ENCODE assay signal across 32 mouse cellular contexts in genomic region chr17:3162905-3163304, GRCm38 (mm10). TPM values are rescaled to one million over a fixed set of nuclear protein-coding genes. Genes with fewer than 3 reads are reported as not detected.
A peak's percentile ranks its signal among the peaks of the same experiment; 100 is the strongest.
DNase-seq lines count a peak whose midpoint lies in the region; ATAC-seq lines count a peak whose summit lies in the region.
"Had no signal": no experiment of that assay in that cellular context is flagged by ENCODE, and none has a peak within 500 bp of the region (broad histone marks: within the 10 kb centered on the region; RNA-seq: fewer than 3 reads in every experiment).

No protein-coding gene starts in this region.

- H3K4me1 ChIP-seq in embryonic facial prominence, embryonic 14.5 days (ENCODE audit: control insufficient read depth, insufficient read depth, low read length) = no peaks in the 10 kb centered on the region
- H3K4me1 ChIP-seq in embryonic facial prominence, embryonic 10.5 days = no peaks in the 10 kb centered on the region
- H3K4me1 ChIP-seq in lung, embryonic 16.5 days (replicated peaks; ENCODE audit: control insufficient read depth, insufficient read depth, low read length) = no peaks in the 10 kb centered on the region
- H3K4me1 ChIP-seq: embryonic facial prominence, embryonic 12.5 days; heart, embryonic 10.5 days; hindbrain, embryonic 12.5 days; intestine, embryonic 15.5 days; limb, embryonic 10.5 days; limb, embryonic 15.5 days; neural tube, embryonic 12.5 days; stomach, embryonic 15.5 days had no signal

- peak; percentile 71; the same call in 1 of the 2 replicates for ATAC-seq in embryonic facial prominence, embryonic 14.5 days (ENCODE audit: low read depth)
- ATAC-seq in lung, embryonic 16.5 days (ENCODE audit: low read depth) = 0 out of 2 replicates have a peak, but pooled peaks have one; percentile 26
- ATAC-seq: forebrain, embryonic 16.5 days; hindbrain, postnatal 0 days; intestine, embryonic 15.5 days had no signal

- peak; percentile 16 for DNase-seq in embryonic facial prominence, embryonic 14.5 days (ENCODE audit: low spot score)
- no peak for DNase-seq in embryonic facial prominence, embryonic 10.5 days (ENCODE audit: low spot score)
- DNase-seq in lung, postnatal 14 days = no peak
- DNase-seq in fat pad, adult 2 months (ENCODE audit: extremely low read depth, low read depth, low spot score) = peak; percentile 94
- peak; percentile 31 for DNase-seq in lung, postnatal 25 days (ENCODE audit: low spot score)
- no peak for DNase-seq in kidney, postnatal 14 days
- no peak for DNase-seq in frontal cortex, postnatal 10 days (ENCODE audit: low spot score in 2 of 2)
- DNase-seq: adrenal gland, postnatal 10 days; cerebellum, adult 8-10 months; cerebellum, postnatal 25 days; heart, postnatal 36 days; kidney, adult 2 months; layer of hippocampus, postnatal 36 days; liver, embryonic 13.5 days; lung, embryonic 14.5 days; right cerebral cortex, postnatal 14 days; thymus, postnatal 36 days had no signal

- no peaks in the 10 kb centered on the region for H3K9me3 ChIP-seq in embryonic facial prominence, embryonic 14.5 days (ENCODE audit: control insufficient read depth, low read length)
- no peaks in the 10 kb centered on the region for H3K9me3 ChIP-seq in embryonic facial prominence, embryonic 10.5 days
- no peaks in the 10 kb centered on the region for H3K9me3 ChIP-seq in lung, embryonic 16.5 days (ENCODE audit: control insufficient read depth, low read length)
- H3K9me3 ChIP-seq: embryonic facial prominence, embryonic 12.5 days; heart, embryonic 10.5 days; hindbrain, embryonic 12.5 days; intestine, embryonic 15.5 days; limb, embryonic 10.5 days; limb, embryonic 15.5 days; liver, embryonic 13.5 days; neural tube, embryonic 12.5 days; stomach, embryonic 15.5 days had no signal

- no peak overlapping the region for H3K4me2 ChIP-seq in embryonic facial prominence, embryonic 14.5 days (ENCODE audit: low read depth, low read length)
- H3K4me2 ChIP-seq in lung, embryonic 16.5 days (ENCODE audit: low read depth, low read length) = no peak overlapping the region
- H3K4me2 ChIP-seq: embryonic facial prominence, embryonic 12.5 days; hindbrain, embryonic 12.5 days; intestine, embryonic 15.5 days; limb, embryonic 15.5 days; liver, embryonic 13.5 days; lung, embryonic 14.5 days; midbrain, embryonic 11.5 days; neural tube, embryonic 12.5 days; stomach, embryonic 15.5 days had no signal

- no peak overlapping the region for H3K4me3 ChIP-seq in embryonic facial prominence, embryonic 14.5 days (ENCODE audit: low read depth, low read length)
- H3K4me3 ChIP-seq in embryonic facial prominence, embryonic 10.5 days = no peak overlapping the region
- H3K4me3 ChIP-seq in lung, embryonic 16.5 days (ENCODE audit: low read length) = no peak overlapping the region
- H3K4me3 ChIP-seq: embryonic facial prominence, embryonic 12.5 days; heart, embryonic 10.5 days; hindbrain, embryonic 12.5 days; intestine, embryonic 15.5 days; limb, embryonic 10.5 days; limb, embryonic 15.5 days; liver, embryonic 13.5 days; myocyte; neural tube, embryonic 12.5 days; stomach, embryonic 15.5 days had no signal

- no peaks in the 10 kb centered on the region for H3K27me3 ChIP-seq in embryonic facial prominence, embryonic 14.5 days (replicated peaks; ENCODE audit: control insufficient read depth, insufficient read depth, low read length)
- H3K27me3 ChIP-seq in embryonic facial prominence, embryonic 10.5 days (replicated peaks; ENCODE audit: low read depth, poor library complexity, severe bottlenecking) = no peaks in the 10 kb centered on the region
- no peaks in the 10 kb centered on the region for H3K27me3 ChIP-seq in lung, embryonic 16.5 days (ENCODE audit: control insufficient read depth, insufficient read depth, low read depth, low read length)
- H3K27me3 ChIP-seq: CH12.LX; embryonic facial prominence, embryonic 12.5 days; hindbrain, embryonic 12.5 days; intestine, embryonic 15.5 days; limb, embryonic 15.5 days; liver, embryonic 13.5 days; neural tube, embryonic 12.5 days; stomach, embryonic 15.5 days had no signal

- H3K36me3 ChIP-seq in embryonic facial prominence, embryonic 14.5 days (ENCODE audit: control insufficient read depth, insufficient read depth, low read length) = peaks cover 52% of the 10 kb centered on the region
- peaks cover 84% of the 10 kb centered on the region for H3K36me3 ChIP-seq in embryonic facial prominence, embryonic 10.5 days (replicated peaks)
- peaks cover 8% of the 10 kb centered on the region for H3K36me3 ChIP-seq in lung, embryonic 16.5 days (ENCODE audit: control insufficient read depth, insufficient read depth, low read length)

- no peak overlapping the region for H3K27ac ChIP-seq in embryonic facial prominence, embryonic 14.5 days (replicated peaks; ENCODE audit: low read depth, low read length)
- no peak overlapping the region for H3K27ac ChIP-seq in embryonic facial prominence, embryonic 10.5 days (replicated peaks)
- H3K27ac ChIP-seq in lung, embryonic 16.5 days (ENCODE audit: low read length) = no peak overlapping the region
- H3K27ac ChIP-seq: embryonic facial prominence, embryonic 12.5 days; heart, embryonic 10.5 days; hindbrain, embryonic 12.5 days; hindbrain, postnatal 0 days; intestine, embryonic 15.5 days; kidney, postnatal 0 days; limb, embryonic 10.5 days; limb, embryonic 15.5 days; liver, embryonic 13.5 days; neural tube, embryonic 12.5 days; stomach, embryonic 15.5 days had no signal

- 80% methylated on average over 4 of the region's 4 CpGs for WGBS in embryonic facial prominence, embryonic 14.5 days
- WGBS in embryonic facial prominence, embryonic 10.5 days = 83% methylated on average over 4 of the region's 4 CpGs
- 78% methylated on average over 4 of the region's 4 CpGs for WGBS in lung, embryonic 16.5 days

- no peak overlapping the region for H3K9ac ChIP-seq in embryonic facial prominence, embryonic 14.5 days (ENCODE audit: low read depth, low read length)
- no peak overlapping the region for H3K9ac ChIP-seq in lung, embryonic 16.5 days (ENCODE audit: low read length)
- H3K9ac ChIP-seq: embryonic facial prominence, embryonic 12.5 days; hindbrain, embryonic 12.5 days; intestine, embryonic 15.5 days; limb, embryonic 15.5 days; liver, embryonic 13.5 days; lung, embryonic 14.5 days; neural tube, embryonic 12.5 days; stomach, embryonic 15.5 days had no signal

RNA-seq across cellular contexts. Expression of gene Scaf8, which starts 48.1 kb away (rescaled TPM):
- 21.5 and 23.4 TPM in 2 replicates for polyA plus RNA-seq in embryonic facial prominence, embryonic 14.5 days (2014; fragmentation: Nextera tagmentation; extraction: Ambion mirVana)
- 23.2 and 23.4 TPM in 2 replicates for polyA plus RNA-seq in embryonic facial prominence, embryonic 10.5 days (2016; fragmentation: Nextera tagmentation; extraction: Ambion mirVana)
- polyA plus RNA-seq in lung, embryonic 16.5 days (2015; fragmentation: Nextera tagmentation; extraction: Ambion mirVana) = 16.0 and 18.1 TPM in 2 replicates

Comparison
In these comparisons a context has a peak if more than half of its experiments do, and no peak if none do; other contexts are left out.
1. DNase-seq: peak in embryonic facial prominence, embryonic 14.5 days (single experiment), fat pad, adult 2 months (single experiment) and lung, postnatal 25 days (single experiment); none in embryonic facial prominence, embryonic 10.5 days (single experiment), lung, postnatal 14 days (single experiment), kidney, postnatal 14 days (single experiment) and frontal cortex, postnatal 10 days (0 of 2).